Mouse (Mus musculus): Measurements from ENCODE around the gene Ttpal. TPM values are rescaled to one million over a fixed set of nuclear protein-coding genes. Genes with fewer than 3 reads are reported as not detected.

Gene Ttpal
- polyA plus RNA-seq, 1 experiment, result 57.9 TPM

DNA sequence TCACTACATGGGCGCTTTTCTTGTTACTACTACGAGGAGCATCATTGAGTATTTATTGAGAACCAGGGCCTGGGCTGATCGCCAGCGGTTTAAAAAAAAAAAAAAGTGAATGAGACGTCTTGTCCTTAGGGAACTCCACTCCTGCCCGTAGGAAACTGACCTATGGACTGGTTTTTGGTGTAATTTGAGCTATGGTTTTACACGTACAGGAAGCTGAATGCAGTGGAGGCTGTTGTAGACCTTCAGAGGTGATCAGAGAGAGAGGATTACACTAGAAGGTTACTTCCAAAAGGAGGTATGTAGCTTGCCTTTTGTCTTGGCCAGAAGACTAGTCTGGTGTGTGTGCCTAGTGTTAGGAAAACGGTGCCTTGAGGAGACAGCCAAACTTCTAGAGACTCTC lies 56.8 kb downstream of the Ttpal start:
- Histone ChIP-seq H3K27ac (ENCODE audit: insufficient read depth, low read length) (peak overlapping the region; percentile 95), H3K4me1 (ENCODE audit: control insufficient read depth, insufficient read depth, insufficient read length) (peaks cover 16% of the 10 kb centered on the region), H3K27me3 (ENCODE audit: control insufficient read depth, insufficient read depth, low read length) (no peaks in the 10 kb centered on the region), H3K4me3 (ENCODE audit: extremely low read depth, insufficient read depth, insufficient read length) (peak overlapping the region; percentile 94), H3K36me3 (ENCODE audit: control insufficient read depth, insufficient read depth, low read length) (peaks cover 1% of the 10 kb centered on the region; the same call in 1 of the 2 replicates)
- no peak for TF ChIP-seq CTCF (IDR thresholded peaks at IDR 0.05; ENCODE audit: extremely low read depth, insufficient read depth, insufficient read length, insufficient replicate concordance)
- no peak for TF ChIP-seq POLR2A (IDR thresholded peaks at IDR 0.05; ENCODE audit: low read depth, low read length)
- 4% methylated on average over 8 of the region's 8 CpGs for WGBS
- no peak for DNase-seq (ENCODE audit: low read depth in 1 of 2, low spot score in 2 of 2)

DNA sequence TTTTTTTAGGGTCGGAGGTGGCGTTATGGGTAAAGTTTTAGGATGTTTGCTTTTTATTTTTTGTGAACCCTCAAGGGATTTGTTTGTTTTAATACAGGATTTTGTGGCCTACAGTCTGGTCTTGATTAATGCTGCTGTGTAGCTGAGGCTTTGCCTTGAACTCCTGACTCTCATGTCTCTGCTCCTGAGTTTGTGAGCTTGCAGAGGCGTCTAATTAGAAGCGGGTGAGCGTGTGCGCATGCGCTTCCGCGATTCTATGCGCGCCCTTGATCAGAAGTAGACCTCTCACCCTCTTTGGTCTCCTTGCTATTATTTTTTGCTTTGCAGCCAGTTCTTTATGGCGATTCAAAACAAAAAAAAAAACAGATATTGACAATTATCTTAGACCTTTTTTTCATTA lies 57.3 kb downstream of the Ttpal start:
- H3K27me3 ChIP-seq (ENCODE audit: control insufficient read depth, insufficient read depth, low read length), result no peaks in the 10 kb centered on the region
- DNase-seq (ENCODE audit: low read depth in 1 of 2, low spot score in 2 of 2), result peak in 1 of 2 experiments; percentile 35
- H3K4me3 ChIP-seq (ENCODE audit: extremely low read depth, insufficient read depth, insufficient read length), result peak overlapping the region; percentile 94
- peaks cover 21% of the 10 kb centered on the region for H3K4me1 ChIP-seq (ENCODE audit: control insufficient read depth, insufficient read depth, insufficient read length)
- whole genome bisulfite sequencing, result 73% methylated on average over 12 of the region's 12 CpGs
- peak overlapping the region; percentile 95 for H3K27ac ChIP-seq (ENCODE audit: insufficient read depth, low read length)
- TF ChIP-seq CTCF (IDR thresholded peaks at IDR 0.05; ENCODE audit: extremely low read depth, insufficient read depth, insufficient read length, insufficient replicate concordance) (no peak), POLR2A (IDR thresholded peaks at IDR 0.05; ENCODE audit: low read depth, low read length) (no peak)
- peaks cover 1% of the 10 kb centered on the region; the same call in 1 of the 2 replicates for H3K36me3 ChIP-seq (ENCODE audit: control insufficient read depth, insufficient read depth, low read length)

DNA sequence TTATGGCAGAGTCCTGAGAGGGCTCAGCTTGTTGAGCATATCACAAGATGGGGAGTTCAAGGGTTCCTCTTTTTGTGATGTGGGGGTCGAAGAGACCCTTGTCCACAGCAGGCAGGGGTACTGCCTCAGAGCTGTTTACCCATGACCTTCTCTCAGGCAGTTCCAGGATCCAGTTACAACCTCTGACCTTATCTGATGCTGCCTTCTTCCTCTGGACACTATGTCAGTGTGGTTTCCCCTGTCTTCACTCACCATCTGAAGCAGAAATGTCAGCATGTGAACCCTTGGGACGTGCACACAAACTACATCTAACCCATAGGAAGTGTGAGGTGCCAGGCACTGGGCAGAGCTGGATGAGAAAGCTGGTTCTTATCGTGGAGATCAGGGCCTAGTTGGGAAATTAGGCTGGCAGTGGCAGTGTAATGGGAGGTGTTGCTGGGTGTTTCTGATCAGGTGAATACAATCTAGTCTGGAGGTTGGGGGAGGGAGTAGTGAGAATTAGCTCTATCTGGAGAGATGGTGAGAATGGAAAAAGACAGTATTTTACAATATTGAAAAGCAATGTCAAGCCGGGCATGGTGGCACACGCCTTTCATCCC lies 58.1 kb downstream of the Ttpal start:
- TF ChIP-seq CTCF (IDR thresholded peaks at IDR 0.05; ENCODE audit: extremely low read depth, insufficient read depth, insufficient read length, insufficient replicate concordance) (no peak), POLR2A (IDR thresholded peaks at IDR 0.05; ENCODE audit: low read depth, low read length) (no peak)
- Histone ChIP-seq H3K27me3 (ENCODE audit: control insufficient read depth, insufficient read depth, low read length) (no peaks in the 10 kb centered on the region), H3K36me3 (ENCODE audit: control insufficient read depth, insufficient read depth, low read length) (peaks cover 1% of the 10 kb centered on the region; the same call in 1 of the 2 replicates), H3K4me1 (ENCODE audit: control insufficient read depth, insufficient read depth, insufficient read length) (peaks cover 28% of the 10 kb centered on the region), H3K4me3 (ENCODE audit: extremely low read depth, insufficient read depth, insufficient read length) (peak overlapping the region; percentile 24), H3K27ac (ENCODE audit: insufficient read depth, low read length) (peak overlapping the region; percentile 95)
- WGBS, result 41% methylated on average over 5 of the region's 5 CpGs
- no peak for DNase-seq (ENCODE audit: low read depth in 1 of 2, low spot score in 2 of 2)

DNA sequence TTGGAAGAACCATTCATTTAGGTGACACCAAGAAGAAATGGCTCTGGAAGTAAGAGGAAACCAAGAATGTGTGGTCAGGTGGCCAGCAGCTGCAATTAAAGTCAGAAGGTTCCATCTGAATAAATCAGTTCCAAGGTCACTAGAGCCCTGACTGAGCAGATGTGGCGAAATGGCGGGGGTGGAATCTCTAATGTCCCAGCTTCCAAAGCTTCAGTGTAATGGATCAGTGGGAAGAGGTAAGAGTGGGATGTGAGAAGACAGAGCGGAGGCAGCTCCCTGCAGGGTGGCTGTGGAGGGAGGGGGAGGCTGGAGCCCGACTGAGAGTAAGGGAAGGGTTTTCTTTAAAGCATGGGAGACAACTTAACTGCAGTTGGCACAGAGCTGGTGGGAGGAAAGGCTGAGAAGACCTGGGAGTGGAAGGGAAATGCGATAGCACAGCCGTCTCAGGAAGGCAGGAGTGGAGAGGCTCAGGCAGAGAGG lies 59.3 kb downstream of the Ttpal start:
- WGBS, result 58% methylated on average over 6 of the region's 6 CpGs
- no peak for TF ChIP-seq POLR2A (IDR thresholded peaks at IDR 0.05; ENCODE audit: low read depth, low read length)
- TF ChIP-seq CTCF (IDR thresholded peaks at IDR 0.05; ENCODE audit: extremely low read depth, insufficient read depth, insufficient read length, insufficient replicate concordance), result no peak
- H3K27ac ChIP-seq (ENCODE audit: insufficient read depth, low read length), result peak overlapping the region; percentile 95
- no peaks in the 10 kb centered on the region for H3K27me3 ChIP-seq (ENCODE audit: control insufficient read depth, insufficient read depth, low read length)
- peak overlapping the region; percentile 12; the same call in 1 of the 2 replicates for H3K4me3 ChIP-seq (ENCODE audit: extremely low read depth, insufficient read depth, insufficient read length)
- H3K4me1 ChIP-seq (ENCODE audit: control insufficient read depth, insufficient read depth, insufficient read length), result peaks cover 34% of the 10 kb centered on the region
- no peak for DNase-seq (ENCODE audit: low read depth in 1 of 2, low spot score in 2 of 2)
- H3K36me3 ChIP-seq (ENCODE audit: control insufficient read depth, insufficient read depth, low read length), result peaks cover 1% of the 10 kb centered on the region; the same call in 1 of the 2 replicates

DNA sequence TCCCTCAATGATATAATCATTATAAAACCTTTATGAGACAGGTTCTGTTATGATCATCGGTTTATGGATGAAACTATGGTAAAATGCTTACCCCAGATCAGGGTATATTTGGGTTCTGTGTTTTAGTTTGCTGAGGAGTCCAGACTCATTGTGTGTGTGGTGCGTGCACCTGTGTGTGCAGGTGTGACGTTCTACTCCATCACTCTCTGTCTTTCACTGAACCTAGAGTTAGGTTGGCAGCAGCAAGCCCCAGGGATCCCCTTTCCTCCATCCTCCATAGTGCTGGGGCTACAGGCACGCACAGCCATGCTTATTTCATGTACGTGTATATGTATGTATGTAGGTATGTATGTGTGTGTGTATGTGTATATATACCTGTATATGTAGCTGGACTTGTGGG lies 60.0 kb downstream of the Ttpal start:
- TF ChIP-seq POLR2A (IDR thresholded peaks at IDR 0.05; ENCODE audit: low read depth, low read length) (no peak), CTCF (IDR thresholded peaks at IDR 0.05; ENCODE audit: extremely low read depth, insufficient read depth, insufficient read length, insufficient replicate concordance) (no peak)
- no peaks in the 10 kb centered on the region for H3K27me3 ChIP-seq (ENCODE audit: control insufficient read depth, insufficient read depth, low read length)
- peak overlapping the region; percentile 0; the same call in 1 of the 2 replicates for H3K4me3 ChIP-seq (ENCODE audit: extremely low read depth, insufficient read depth, insufficient read length)
- DNase-seq (ENCODE audit: low read depth in 1 of 2, low spot score in 2 of 2), result no peak
- peak overlapping the region; percentile 95 for H3K27ac ChIP-seq (ENCODE audit: insufficient read depth, low read length)
- peaks cover 1% of the 10 kb centered on the region; the same call in 1 of the 2 replicates for H3K36me3 ChIP-seq (ENCODE audit: control insufficient read depth, insufficient read depth, low read length)
- peaks cover 37% of the 10 kb centered on the region for H3K4me1 ChIP-seq (ENCODE audit: control insufficient read depth, insufficient read depth, insufficient read length)
- WGBS, result 50% methylated on average over 5 of the region's 5 CpGs

DNA sequence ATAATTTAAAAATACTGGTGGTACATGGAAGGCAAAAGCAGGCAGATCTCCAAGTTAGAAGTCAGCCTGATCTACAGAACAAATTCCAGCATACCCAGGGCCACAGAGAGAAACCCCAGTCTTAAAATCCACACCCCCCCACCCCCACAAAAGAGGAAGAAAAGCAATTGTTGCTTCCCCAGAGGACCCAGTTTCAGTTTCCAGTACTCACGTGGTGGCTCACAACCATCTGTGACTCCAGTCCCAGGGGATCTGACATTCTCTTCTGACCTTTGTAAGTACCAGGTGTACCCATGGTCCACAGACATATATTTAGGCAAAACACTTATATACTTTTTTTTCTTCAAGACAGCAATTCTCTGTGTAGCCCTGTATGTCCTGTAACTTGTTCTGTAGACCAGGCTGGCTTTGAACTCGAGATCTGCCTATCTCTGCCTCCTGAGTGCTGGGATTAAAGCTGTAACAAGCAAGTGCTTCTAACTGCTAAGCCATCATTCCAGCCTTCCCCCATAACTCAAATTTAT lies 60.6 kb downstream of the Ttpal start:
- Histone ChIP-seq H3K27me3 (ENCODE audit: control insufficient read depth, insufficient read depth, low read length) (no peaks in the 10 kb centered on the region), H3K36me3 (ENCODE audit: control insufficient read depth, insufficient read depth, low read length) (peaks cover 1% of the 10 kb centered on the region; the same call in 1 of the 2 replicates), H3K4me3 (ENCODE audit: extremely low read depth, insufficient read depth, insufficient read length) (no peak overlapping the region), H3K4me1 (ENCODE audit: control insufficient read depth, insufficient read depth, insufficient read length) (peaks cover 37% of the 10 kb centered on the region), H3K27ac (ENCODE audit: insufficient read depth, low read length) (peak overlapping the region; percentile 95)
- WGBS, result 24% methylated on average over 2 of the region's 2 CpGs
- TF ChIP-seq POLR2A (IDR thresholded peaks at IDR 0.05; ENCODE audit: low read depth, low read length) (no peak), CTCF (IDR thresholded peaks at IDR 0.05; ENCODE audit: extremely low read depth, insufficient read depth, insufficient read length, insufficient replicate concordance) (no peak)
- DNase-seq (ENCODE audit: low read depth in 1 of 2, low spot score in 2 of 2), result peak; percentile 74 to 94

DNA sequence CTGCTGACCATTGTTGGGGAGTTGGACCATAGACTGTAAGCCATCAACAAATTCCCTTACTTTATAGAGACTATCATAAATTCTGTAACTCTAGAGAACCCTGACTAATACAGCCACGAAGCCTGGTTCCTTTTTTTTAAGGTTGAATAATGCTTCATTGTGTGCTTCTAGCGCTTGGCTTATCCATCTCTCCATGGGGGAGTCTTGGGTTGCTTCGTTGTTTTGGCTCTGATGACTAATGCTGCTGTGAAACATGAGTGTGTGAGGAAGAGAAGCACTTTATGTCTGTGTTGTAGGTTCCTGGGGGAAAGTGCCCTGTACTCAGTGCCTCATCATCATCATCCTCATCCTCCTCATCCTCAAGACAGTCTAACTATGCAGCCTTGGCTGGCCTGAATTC lies 61.8 kb downstream of the Ttpal start:
- Histone ChIP-seq H3K4me3 (ENCODE audit: extremely low read depth, insufficient read depth, insufficient read length) (no peak overlapping the region), H3K27ac (ENCODE audit: insufficient read depth, low read length) (peak overlapping the region; percentile 83), H3K36me3 (ENCODE audit: control insufficient read depth, insufficient read depth, low read length) (peaks cover 1% of the 10 kb centered on the region; the same call in 1 of the 2 replicates), H3K27me3 (ENCODE audit: control insufficient read depth, insufficient read depth, low read length) (no peaks in the 10 kb centered on the region), H3K4me1 (ENCODE audit: control insufficient read depth, insufficient read depth, insufficient read length) (peaks cover 37% of the 10 kb centered on the region)
- WGBS, result 31% methylated on average over 3 of the region's 3 CpGs
- TF ChIP-seq CTCF (IDR thresholded peaks at IDR 0.05; ENCODE audit: extremely low read depth, insufficient read depth, insufficient read length, insufficient replicate concordance) (no peak), POLR2A (IDR thresholded peaks at IDR 0.05; ENCODE audit: low read depth, low read length) (no peak)
- no peak for DNase-seq (ENCODE audit: low read depth in 1 of 2, low spot score in 2 of 2)

Measured in spleen, adult 2 months (tissue).